8 mouse cellular contexts compared by ENCODE assay signal in genomic region chr7:79543231-79544071, GRCm38 (mm10).
DNase-seq lines count a peak whose midpoint lies in the region; ATAC-seq lines count a peak whose summit lies in the region.

No protein-coding gene starts in this region.

- no peak overlapping the region for H3K9ac ChIP-seq in lung, embryonic 16.5 days (ENCODE audit: low read length)
- peak overlapping the region; percentile 62 for H3K9ac ChIP-seq in hindbrain, embryonic 14.5 days
- peak overlapping the region; percentile 72 for H3K9ac ChIP-seq in neural tube, embryonic 13.5 days

- peak; percentile 27 for DNase-seq in cerebellum, adult 9-11 months
- DNase-seq in cerebellum, postnatal 4 days (ENCODE audit: low spot score in 2 of 2): no peak
- no peak for DNase-seq in lung, postnatal 25 days (ENCODE audit: low spot score)
- no peak for DNase-seq in hindbrain, embryonic 14.5 days (ENCODE audit: low spot score)
- DNase-seq in urinary bladder, postnatal 14 days (ENCODE audit: low spot score): no peak

- ATAC-seq in lung, embryonic 16.5 days (ENCODE audit: low read depth): no peak
- ATAC-seq in hindbrain, embryonic 14.5 days (ENCODE audit: low FRiP score): peak; percentile 38; the same call in 1 of the 2 replicates
- ATAC-seq in neural tube, embryonic 13.5 days (ENCODE audit: low read depth): peak; percentile 55
- ATAC-seq in CD4-positive, CD25-positive, alpha-beta regulatory T cell, adult 4 months: no peak

- H3K4me3 ChIP-seq in lung, embryonic 16.5 days (ENCODE audit: low read length): 0 out of 2 replicates have a peak overlapping the region, but pooled peaks have one; percentile 11
- H3K4me3 ChIP-seq in hindbrain, embryonic 14.5 days (replicated peaks; ENCODE audit: low read length): peak overlapping the region; percentile 23
- H3K4me3 ChIP-seq in neural tube, embryonic 13.5 days: peak overlapping the region; percentile 29

- peaks cover 90% of the 10 kb centered on the region for H3K27me3 ChIP-seq in lung, embryonic 16.5 days (ENCODE audit: control insufficient read depth, insufficient read depth, low read depth, low read length)
- peaks cover 24% of the 10 kb centered on the region for H3K27me3 ChIP-seq in hindbrain, embryonic 14.5 days (ENCODE audit: control insufficient read depth, insufficient read depth, low read length)
- H3K27me3 ChIP-seq in neural tube, embryonic 13.5 days: peaks cover 76% of the 10 kb centered on the region

- H3K27ac ChIP-seq in lung, embryonic 16.5 days (ENCODE audit: low read length): no peak overlapping the region
- H3K27ac ChIP-seq in hindbrain, embryonic 14.5 days: peak overlapping the region; percentile 85
- peak overlapping the region; percentile 98 for H3K27ac ChIP-seq in neural tube, embryonic 13.5 days (replicated peaks)

- H3K4me1 ChIP-seq in lung, embryonic 16.5 days (replicated peaks; ENCODE audit: control insufficient read depth, insufficient read depth, low read length): peaks cover 5% of the 10 kb centered on the region; the same call in 1 of the 2 replicates
- peaks cover 33% of the 10 kb centered on the region for H3K4me1 ChIP-seq in hindbrain, embryonic 14.5 days (replicated peaks; ENCODE audit: control insufficient read depth, insufficient read depth, low read length)
- peaks cover 63% of the 10 kb centered on the region for H3K4me1 ChIP-seq in neural tube, embryonic 13.5 days (replicated peaks)

- H3K36me3 ChIP-seq in lung, embryonic 16.5 days (ENCODE audit: control insufficient read depth, insufficient read depth, low read length): no peaks in the 10 kb centered on the region
- H3K36me3 ChIP-seq in hindbrain, embryonic 14.5 days (replicated peaks; ENCODE audit: control insufficient read depth, insufficient read depth): no peaks in the 10 kb centered on the region
- no peaks in the 10 kb centered on the region for H3K36me3 ChIP-seq in neural tube, embryonic 13.5 days

- H3K4me2 ChIP-seq in lung, embryonic 16.5 days (ENCODE audit: low read depth, low read length): peak overlapping the region; percentile 34
- peak overlapping the region; percentile 66 for H3K4me2 ChIP-seq in hindbrain, embryonic 14.5 days (replicated peaks)
- H3K4me2 ChIP-seq in neural tube, embryonic 13.5 days: peak overlapping the region; percentile 59

- H3K9me3 ChIP-seq in lung, embryonic 16.5 days (ENCODE audit: control insufficient read depth, low read length): no peaks in the 10 kb centered on the region
- H3K9me3 ChIP-seq in hindbrain, embryonic 14.5 days (ENCODE audit: control insufficient read depth, low read length): no peaks in the 10 kb centered on the region
- H3K9me3 ChIP-seq in neural tube, embryonic 13.5 days: no peaks in the 10 kb centered on the region

- under 1% methylated on average over 58 of the region's 58 CpGs for WGBS in lung, embryonic 16.5 days
- under 1% methylated on average over 58 of the region's 58 CpGs for WGBS in hindbrain, embryonic 14.5 days
- under 1% methylated on average over 58 of the region's 58 CpGs for WGBS in neural tube, embryonic 13.5 days

Comparison
In these comparisons a context has a peak if more than half of its experiments do, and no peak if none do; other contexts are left out.
1. ATAC-seq: peak in hindbrain, embryonic 14.5 days (single experiment) and neural tube, embryonic 13.5 days (single experiment); none in lung, embryonic 16.5 days (single experiment) and CD4-positive, CD25-positive, alpha-beta regulatory T cell, adult 4 months (single experiment).
2. Peak in every context shown above with its lines, with median percentiles within 50 percentile points of each other: H3K4me2 ChIP-seq and H3K4me3 ChIP-seq.